Mouse (Mus musculus): Measurements from ENCODE around the gene Taf12. TPM values are rescaled to one million over a fixed set of nuclear protein-coding genes. Genes with fewer than 3 reads are reported as not detected.

Taf12 gene
- 10 to 100 TPM; 37.3 to 42.9 TPM for total RNA-seq (2023)

GRCm38 (mm10) chr4:132274156-132274862, at the start of gene Taf12:
Gene Taf12, plus strand, starts transcription at chr4:132274375.

GRCm38 (mm10) chr4:132261514-132262357, 12.4 kb upstream of the Taf12 start, which contains the start of gene Gmeb1:
Gene Gmeb1, minus strand, starts transcription at chr4:132261602.

GRCm38 (mm10) chr4:132302939-132303479, 28.8 kb downstream of the Taf12 start, which contains the start of gene Rab42:
Gene Rab42, minus strand, starts transcription at chr4:132303385.

GRCm38 (mm10) chr4:132329115-132329834, 55.1 kb downstream of the Taf12 start, which contains the start of gene Trnau1ap:
Gene Trnau1ap, minus strand, starts transcription at chr4:132329538.

Other genes with a start within 250 kb of the Taf12 start
- gene Gm10300, start 199.7 kb upstream of the Taf12 start, total RNA-seq (2023) = under 1 TPM; 0.24 to 0.61 TPM
- gene Epb41, start 199.1 kb upstream of the Taf12 start, total RNA-seq (2023) = 100 to 1,000 TPM; 135 to 145 TPM
- gene Oprd1, start 129.9 kb upstream of the Taf12 start, total RNA-seq (2023) = not detected
- 10 to 100 TPM; 76.0 to 85.7 TPM for gene Ythdf2, start 62.1 kb upstream of the Taf12 start, total RNA-seq (2023)
- 10 to 100 TPM; 39.5 to 42.0 TPM for gene Gmeb1, start 12.8 kb upstream of the Taf12 start, total RNA-seq (2023)
- not detected for gene Rab42, start 29.0 kb downstream of the Taf12 start, total RNA-seq (2023)
- gene Trnau1ap, start 55.2 kb downstream of the Taf12 start, total RNA-seq (2023) = 10 to 100 TPM; 30.1 to 31.1 TPM
- gene Rcc1, start 79.2 kb downstream of the Taf12 start, total RNA-seq (2023) = 10 to 100 TPM; 13.4 to 21.2 TPM
- gene Phactr4, start 148.1 kb downstream of the Taf12 start, total RNA-seq (2023) = 10 to 100 TPM; 17.2 to 21.6 TPM
- 10 to 100 TPM in 1 of 2 experiments, 1 to 10 TPM in 1; 9.9 to 11.9 TPM for gene Med18, start 189.5 kb downstream of the Taf12 start, total RNA-seq (2023)
- 1 to 10 TPM; 6.2 to 6.3 TPM for gene Sesn2, start 236.1 kb downstream of the Taf12 start, total RNA-seq (2023)